Mouse (Mus musculus) hindbrain, embryonic 15.5 days (tissue): Measurements from ENCODE around the gene Anapc11. TPM values are rescaled to one million over a fixed set of nuclear protein-coding genes. Genes with fewer than 3 reads are reported as not detected.
"Not testable (repeated sequence)": the region's sequence is repeated elsewhere in the genome, so short reads cannot be mapped to it uniquely, and the experiment has no call there.

Source experiments
- ATAC-seq: fragments of 200-750 bp; cut with Nextera tagmentation; 2 replicates; pipeline ENCODE4 v1.8.0; 2017; ENCODE audit warnings: low read depth, moderate number of reproducible peaks, moderate TSS enrichment; ENCODE audit not compliant: low FRiP score
- H3K27ac ChIP-seq: fragments of 300-500 bp; sonication (generic); replicated peaks from 2 replicates; pipeline ENCODE4 v1.5.1; 2015; ENCODE audit warnings: mild to moderate bottlenecking, inconsistent platforms
- H3K27me3 ChIP-seq: fragments of 300-500 bp; sonication (generic); 2 replicates; pipeline ENCODE4 v1.6.1; 2015; ENCODE audit warnings: control low read depth, inconsistent platforms
- H3K36me3 ChIP-seq: fragments of 300-500 bp; sonication (generic); 2 replicates; pipeline ENCODE4 v1.6.1; 2015; ENCODE audit warnings: control low read depth, inconsistent platforms
- H3K4me1 ChIP-seq: fragments of 300-500 bp; sonication (generic); replicated peaks from 2 replicates; pipeline ENCODE4 v1.6.1; 2015; ENCODE audit warnings: control low read depth, inconsistent platforms
- H3K4me2 ChIP-seq: fragments of 300-500 bp; sonication (generic); 2 replicates; pipeline ENCODE4 v1.6.1; 2015; ENCODE audit warnings: moderate library complexity, mild to moderate bottlenecking, inconsistent platforms
- H3K4me3 ChIP-seq: fragments of 300-500 bp; sonication (generic); 2 replicates; pipeline ENCODE4 v1.5.1; 2015; ENCODE audit warnings: mild to moderate bottlenecking, inconsistent platforms
- H3K9ac ChIP-seq: fragments of 300-500 bp; sonication (generic); 2 replicates; pipeline ENCODE4 v1.6.1; 2015; ENCODE audit warnings: inconsistent platforms
- H3K9me3 ChIP-seq: fragments of 300-500 bp; sonication (generic); 2 replicates; pipeline ENCODE4 v1.6.1; 2016; ENCODE audit warnings: control low read depth, inconsistent platforms
- WGBS: fragments of 180-500 bp; shearing (Covaris S2); methylation state at CpG from one replicate; pipeline ENCODE4 v1.1.7; 2015; 5-methylcytosine and 5-hydroxymethylcytosine counted together
- polyA plus RNA-seq: library from polyadenylated mRNA; unstranded; fragments of >200 nt; fragmentation: Nextera tagmentation; extraction: Ambion mirVana; gene quantifications from 2 replicates; pipeline ENCODE4 v1.2.1, GENCODE M21; 2015

Gene Anapc11
- polyA plus RNA-seq, 1 experiment from 2014 or later = 215 TPM

DNA sequence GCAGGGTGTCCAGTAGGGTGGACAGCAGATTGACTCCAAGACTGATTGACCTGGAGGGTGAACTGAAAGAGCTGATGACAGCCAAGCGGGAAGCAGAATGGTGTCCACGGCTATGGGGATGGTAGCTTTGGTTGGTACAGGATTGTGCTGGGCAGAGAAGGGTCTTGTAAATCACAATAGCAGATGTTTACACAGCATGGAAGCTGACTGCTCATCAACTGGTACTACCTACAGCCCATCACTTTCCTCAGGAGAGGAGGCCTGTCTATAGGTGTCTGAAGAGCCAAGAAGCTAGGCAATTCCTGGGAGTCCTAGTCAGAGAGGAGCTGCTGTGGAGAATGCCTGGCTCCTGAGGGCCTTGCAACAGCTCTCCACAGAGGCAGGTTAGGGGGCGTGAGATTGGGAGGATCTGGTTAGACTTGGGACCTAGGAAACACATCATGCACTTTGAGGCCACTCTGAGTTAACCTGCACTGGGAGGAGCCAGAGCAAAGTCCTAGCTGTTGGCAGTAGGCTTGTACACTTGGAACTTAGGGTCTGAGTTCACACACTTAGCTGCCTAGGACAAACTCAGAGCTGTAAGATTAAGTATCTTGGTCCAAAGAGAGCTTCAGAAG lies 21.7 kb upstream of the Anapc11 start:
- Histone ChIP-seq H3K9ac (no peak overlapping the region), H3K4me1 (peaks cover 41% of the 10 kb centered on the region), H3K36me3 (peaks cover 24% of the 10 kb centered on the region), H3K4me2 (no peak overlapping the region), H3K9me3 (no peaks in the 10 kb centered on the region), H3K27me3 (no peaks in the 10 kb centered on the region), H3K4me3 (no peak overlapping the region), H3K27ac (0 out of 2 replicates have a peak overlapping the region, but pooled peaks have one; percentile 17)
- 87% methylated on average over 3 of the region's 3 CpGs for WGBS
- no peak for ATAC-seq

GRCm38 (mm10) chr11:120577211-120578023 lies 20.8 kb upstream of the Anapc11 start:
- Histone ChIP-seq H3K4me2 (no peak overlapping the region), H3K4me1 (peaks cover 42% of the 10 kb centered on the region), H3K9ac (no peak overlapping the region), H3K27me3 (no peaks in the 10 kb centered on the region), H3K36me3 (peaks cover 24% of the 10 kb centered on the region), H3K4me3 (no peak overlapping the region), H3K9me3 (no peaks in the 10 kb centered on the region), H3K27ac (no peak overlapping the region)
- no peak for ATAC-seq
- 84% methylated on average over 7 of the region's 7 CpGs for WGBS

DNA sequence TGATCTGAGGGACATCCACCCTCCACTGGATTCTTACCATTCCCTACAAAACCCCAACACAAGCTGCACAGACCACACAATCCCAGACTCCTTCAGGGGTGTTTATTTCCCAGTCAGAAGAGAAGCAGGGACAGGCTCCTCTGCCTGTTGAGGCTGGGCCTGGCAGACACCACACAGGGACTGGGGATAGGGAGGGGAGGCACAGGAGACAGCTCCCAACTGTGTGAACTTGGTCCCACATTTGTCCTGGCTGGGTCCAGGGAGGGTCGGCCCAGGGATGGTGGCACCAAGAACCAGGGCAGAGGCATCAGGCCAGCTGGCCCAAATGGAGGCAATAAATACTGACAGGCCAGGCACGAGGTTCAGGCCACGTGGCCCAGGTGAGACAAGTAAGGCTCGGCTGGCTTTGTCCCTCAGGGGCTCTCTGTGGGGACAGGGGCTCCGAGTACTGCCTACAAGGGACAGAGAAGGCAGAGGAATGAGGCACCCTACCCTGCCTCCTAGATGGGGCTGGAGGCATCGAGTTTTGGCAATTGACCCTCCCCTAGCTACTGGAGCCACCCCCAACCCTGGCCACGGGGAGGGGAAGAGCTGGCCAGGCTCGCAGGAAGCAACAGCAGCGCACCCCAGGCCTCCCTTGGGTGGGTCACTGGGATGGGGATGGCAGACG lies 20.1 kb upstream of the Anapc11 start:
- Histone ChIP-seq H3K4me2 (no peak overlapping the region), H3K36me3 (peaks cover 24% of the 10 kb centered on the region), H3K4me1 (peaks cover 46% of the 10 kb centered on the region), H3K9ac (no peak overlapping the region), H3K4me3 (no peak overlapping the region), H3K27ac (no peak overlapping the region), H3K9me3 (no peaks in the 10 kb centered on the region), H3K27me3 (no peaks in the 10 kb centered on the region)
- WGBS = 91% methylated on average over 10 of the region's 10 CpGs
- ATAC-seq = no peak

DNA sequence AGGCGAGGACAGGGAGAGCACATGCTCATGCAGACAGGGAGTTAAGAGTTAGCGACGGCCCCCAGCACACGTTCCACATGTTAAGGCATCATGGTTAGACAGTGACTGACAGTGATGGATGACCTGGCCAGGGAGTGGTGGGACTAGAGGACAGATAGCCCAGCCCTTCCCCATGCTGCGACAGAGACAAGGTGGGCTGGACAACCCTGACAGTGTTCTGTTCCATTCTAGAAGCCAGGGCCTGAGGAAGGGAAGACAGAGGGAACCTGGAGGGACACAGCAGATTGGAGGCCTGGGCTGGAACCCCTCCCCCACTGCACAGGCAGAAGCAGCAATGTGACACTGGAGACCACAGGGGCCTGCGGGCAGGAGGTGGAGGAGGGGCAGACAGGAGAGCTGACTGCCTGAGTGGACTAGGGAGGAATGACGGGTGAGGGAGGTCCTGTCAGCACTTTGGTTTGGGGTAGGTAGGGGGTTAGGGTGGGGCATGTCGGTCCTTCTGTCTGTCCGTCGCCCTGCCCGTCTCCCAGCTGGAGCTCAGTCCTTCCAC lies 19.5 kb upstream of the Anapc11 start:
- Histone ChIP-seq H3K9ac (no peak overlapping the region), H3K27me3 (no peaks in the 10 kb centered on the region), H3K36me3 (peaks cover 24% of the 10 kb centered on the region), H3K27ac (no peak overlapping the region), H3K4me1 (peaks cover 44% of the 10 kb centered on the region), H3K4me3 (no peak overlapping the region), H3K9me3 (no peaks in the 10 kb centered on the region), H3K4me2 (no peak overlapping the region)
- 83% methylated on average over 11 of the region's 11 CpGs for WGBS
- ATAC-seq = no peak

GRCm38 (mm10) chr11:120579316-120580107 lies 18.7 kb upstream of the Anapc11 start:
- H3K9me3 ChIP-seq = no peaks in the 10 kb centered on the region
- H3K9ac ChIP-seq = peak overlapping the region; percentile 97
- peaks cover 37% of the 10 kb centered on the region for H3K4me1 ChIP-seq
- no peaks in the 10 kb centered on the region for H3K27me3 ChIP-seq
- H3K27ac ChIP-seq = 0 out of 2 replicates have a peak overlapping the region, but pooled peaks have one; percentile 96
- peak overlapping the region; percentile 76 for H3K4me3 ChIP-seq
- H3K36me3 ChIP-seq = peaks cover 24% of the 10 kb centered on the region
- 68% methylated on average over 15 of the region's 15 CpGs for WGBS
- peak overlapping the region; percentile 84 for H3K4me2 ChIP-seq
- no peak for ATAC-seq

- no peaks in the 10 kb centered on the region for H3K9me3 ChIP-seq
- peaks cover 29% of the 10 kb centered on the region for H3K36me3 ChIP-seq
- peak overlapping the region; percentile 96 for H3K27ac ChIP-seq
- peak overlapping the region; percentile 84 for H3K4me2 ChIP-seq
- no peak for ATAC-seq
- H3K27me3 ChIP-seq = no peaks in the 10 kb centered on the region
- peak overlapping the region; percentile 97 for H3K9ac ChIP-seq
- WGBS = 62% methylated on average over 7 of the region's 7 CpGs
- H3K4me3 ChIP-seq = peak overlapping the region; percentile 76
- peaks cover 34% of the 10 kb centered on the region for H3K4me1 ChIP-seq
Observed at GRCm38 (mm10) chr11:120580190-120580589, 18.0 kb upstream of the Anapc11 start.

- Histone ChIP-seq H3K27me3 (no peaks in the 10 kb centered on the region), H3K9me3 (no peaks in the 10 kb centered on the region), H3K9ac (peak overlapping the region; percentile 97), H3K4me1 (peaks cover 34% of the 10 kb centered on the region), H3K36me3 (peaks cover 36% of the 10 kb centered on the region), H3K27ac (peak overlapping the region; percentile 96), H3K4me2 (peak overlapping the region; percentile 84), H3K4me3 (peak overlapping the region; percentile 76)
- under 1% methylated on average over 44 of the region's 44 CpGs for WGBS
- ATAC-seq = peak; percentile 42
Observed at GRCm38 (mm10) chr11:120580871-120581331, 17.3 kb upstream of the Anapc11 start.

- H3K9ac ChIP-seq = peak within 1 kb of the TSS; percentile 97
- peak; percentile 76 for ATAC-seq
- peak within 1 kb of the TSS; percentile 96 for H3K27ac ChIP-seq
- 2% methylated on average over 61 of the region's 75 CpGs for WGBS
- no peaks in the 10 kb centered on the region for H3K9me3 ChIP-seq
- H3K4me1 ChIP-seq = peaks cover 34% of the 10 kb centered on the region
- peak within 1 kb of the TSS; percentile 84 for H3K4me2 ChIP-seq
- peak within 1 kb of the TSS; percentile 76 for H3K4me3 ChIP-seq
- H3K27me3 ChIP-seq = no peaks in the 10 kb centered on the region
- peaks cover 44% of the 10 kb centered on the region for H3K36me3 ChIP-seq
Observed at GRCm38 (mm10) chr11:120581490-120582267, 16.5 kb upstream of the Anapc11 start, which contains the start of gene Arhgdia. Arhgdia (minus strand) TSS chr11:120581624.

GRCm38 (mm10) chr11:120582268-120582981 lies 15.8 kb upstream of the Anapc11 start:
- no peak for ATAC-seq
- Histone ChIP-seq H3K4me2 (peak overlapping the region; percentile 84), H3K4me3 (peak overlapping the region; percentile 76), H3K9me3 (no peaks in the 10 kb centered on the region), H3K27me3 (no peaks in the 10 kb centered on the region), H3K9ac (peak overlapping the region; percentile 97), H3K27ac (peak overlapping the region; percentile 96), H3K36me3 (peaks cover 50% of the 10 kb centered on the region), H3K4me1 (peaks cover 34% of the 10 kb centered on the region)
- 73% methylated on average over 8 of the region's 8 CpGs for WGBS

GRCm38 (mm10) chr11:120582982-120583293 lies 15.3 kb upstream of the Anapc11 start:
- H3K4me2 ChIP-seq, H3K27me3 ChIP-seq, ATAC-seq, H3K9me3 ChIP-seq, H3K27ac ChIP-seq, H3K9ac ChIP-seq, H3K4me3 ChIP-seq: not testable (repeated sequence)
- H3K4me1 ChIP-seq = peaks cover 34% of the 10 kb centered on the region
- WGBS = 92% methylated on average over 2 of the region's 2 CpGs
- peaks cover 49% of the 10 kb centered on the region for H3K36me3 ChIP-seq
